Mouse (Mus musculus) kidney, adult 2 months (tissue): ENCODE results near the gene Ryr1. TPM values are rescaled to one million over a fixed set of nuclear protein-coding genes. Genes with fewer than 3 reads are reported as not detected.
A peak's percentile ranks its signal among the peaks of the same experiment; 100 is the strongest.

Experiments
- DNase-seq: peaks from one replicate; pipeline ENCODE4 v3.0.0; 2021
- H3K27ac ChIP-seq: fragments of 200-500 bp; 2 replicates; pipeline ENCODE4 v1.5.1; 2012; ENCODE audit warnings: low read depth, low read length, control low read depth, inconsistent platforms; ENCODE audit not compliant: insufficient read depth
- H3K27me3 ChIP-seq: fragments of 200-500 bp; replicated peaks from 2 replicates; pipeline ENCODE4 v1.6.1; 2012; ENCODE audit warnings: mild to moderate bottlenecking, moderate library complexity, low read length, inconsistent platforms; ENCODE audit not compliant: control insufficient read depth, insufficient read depth
- H3K36me3 ChIP-seq: fragments of 200-500 bp; 2 replicates; pipeline ENCODE4 v1.6.1; 2012; ENCODE audit warnings: mild to moderate bottlenecking, moderate library complexity, low read length, inconsistent platforms; ENCODE audit not compliant: control insufficient read depth, insufficient read depth
- H3K4me1 ChIP-seq: fragments of 200-500 bp; 2 replicates; pipeline ENCODE4 v1.6.1; 2011; ENCODE audit warnings: low read length; ENCODE audit not compliant: control insufficient read depth, insufficient read depth
- H3K4me3 ChIP-seq: fragments of 200-500 bp; 2 replicates; pipeline ENCODE4 v1.5.1; 2011; ENCODE audit warnings: mild to moderate bottlenecking, low read depth, low read length, control low read depth; ENCODE audit not compliant: insufficient read depth
- CTCF ChIP-seq: fragments of 200-500 bp; conservative IDR thresholded peaks from 2 replicates; pipeline ENCODE4 v1.5.1; 2011; ENCODE audit warnings: low read depth, mild to moderate bottlenecking, control low read depth, low read length, moderate library complexity, mixed read lengths; ENCODE audit not compliant: insufficient read depth, insufficient read length
- POLR2A ChIP-seq: fragments of 200-500 bp; IDR thresholded peaks from one replicate; pipeline ENCODE4 v1.6.1; 2011; ENCODE audit warnings: low read depth, low read length, control low read depth
- whole genome bisulfite sequencing: fragments of 180-500 bp; shearing (Covaris S2); methylation state at CpG from one replicate; pipeline ENCODE4 v1.1.7; 2018; 5-methylcytosine and 5-hydroxymethylcytosine counted together
- polyA plus RNA-seq: library from polyadenylated mRNA; depleted of rRNA; stranded (reverse); fragments of >200 nt; gene quantifications from 2 replicates; pipeline ENCODE4 v1.2.3, GENCODE M21; 2012

Gene Ryr1
- polyA plus RNA-seq, 1 experiment, result 3.0 TPM

DNA sequence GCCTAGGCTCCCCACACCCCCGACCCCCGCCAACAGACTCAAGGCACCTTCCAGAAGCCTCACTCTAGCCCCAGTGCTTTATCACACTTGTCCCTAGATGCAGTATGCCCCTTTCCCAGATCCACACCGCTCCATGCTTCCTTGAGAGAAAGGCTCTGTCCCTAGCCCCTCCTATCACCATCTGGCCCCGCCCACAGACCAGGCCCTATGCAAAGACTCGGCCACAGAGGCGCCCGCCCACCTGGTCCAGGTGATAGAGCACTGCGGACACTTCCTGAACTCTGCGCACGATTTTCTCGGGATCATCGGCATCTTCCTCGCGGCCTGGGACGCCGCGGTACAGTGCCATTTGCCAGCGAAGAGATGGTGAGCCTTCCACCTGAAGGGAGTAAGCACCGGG is 72.2 kb downstream of the Ryr1 start:
- Histone ChIP-seq H3K4me3 (no peak overlapping the region), H3K27ac (no peak overlapping the region), H3K4me1 (no peaks in the 10 kb centered on the region), H3K36me3 (no peaks in the 10 kb centered on the region), H3K27me3 (no peaks in the 10 kb centered on the region)
- WGBS, result 9% methylated on average over 19 of the region's 19 CpGs
- TF ChIP-seq CTCF (no peak), POLR2A (no peak)
- DNase-seq, result no peak

DNA sequence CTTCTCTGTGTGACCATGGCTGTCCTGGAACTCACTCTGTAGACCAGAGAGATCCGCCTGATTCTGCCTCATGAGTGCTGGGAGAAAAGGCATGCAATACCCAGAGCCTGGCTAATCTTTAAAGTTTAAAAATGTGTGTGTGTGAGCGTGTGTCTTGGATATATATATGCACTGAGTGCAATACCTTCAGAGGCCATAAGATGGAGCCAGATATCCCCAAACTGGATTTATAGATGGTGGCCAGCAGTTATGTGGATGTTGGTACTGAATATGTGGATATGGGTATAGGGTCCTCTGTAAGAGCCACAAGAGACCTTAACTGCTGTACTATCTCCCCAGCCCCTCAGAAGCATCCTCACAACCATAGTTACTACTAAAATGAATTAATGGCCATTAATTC is 74.2 kb downstream of the Ryr1 start:
- WGBS, result 48% methylated on average over 2 of the region's 2 CpGs
- peak; percentile 26 for DNase-seq

DNA sequence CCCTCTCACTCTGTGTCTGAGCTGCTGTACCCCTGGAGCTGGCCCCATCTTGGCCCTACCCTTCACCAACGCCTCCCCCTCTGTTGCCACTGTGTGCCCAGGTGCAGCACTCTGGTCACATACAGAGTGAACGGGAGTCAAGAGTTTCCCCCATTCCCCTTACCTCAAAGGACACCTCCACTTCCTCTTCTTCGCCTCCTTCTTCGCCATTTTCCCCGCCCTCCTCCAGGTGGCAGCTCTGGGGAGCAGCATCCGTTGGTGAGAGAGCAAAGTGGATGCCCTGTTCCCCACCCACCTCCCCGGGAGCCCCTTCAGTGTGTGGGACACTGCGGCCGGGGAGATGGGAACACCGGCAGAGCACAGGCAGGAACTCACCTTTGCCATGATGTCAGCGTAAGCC is 76.4 kb downstream of the Ryr1 start:
- no peak overlapping the region for H3K4me3 ChIP-seq
- no peaks in the 10 kb centered on the region for H3K36me3 ChIP-seq
- 79% methylated on average over 11 of the region's 11 CpGs for WGBS
- no peak overlapping the region for H3K27ac ChIP-seq
- H3K27me3 ChIP-seq, result no peaks in the 10 kb centered on the region
- H3K4me1 ChIP-seq, result peaks cover 4% of the 10 kb centered on the region; the same call in 1 of the 2 replicates
- no peak for DNase-seq
- TF ChIP-seq POLR2A, result no peak
- TF ChIP-seq CTCF, result no peak

More for the DNA sequence above, 74.2 kb downstream of the Ryr1 start:
- TF ChIP-seq POLR2A (no peak), CTCF (no peak)
- Histone ChIP-seq H3K4me1 (no peaks in the 10 kb centered on the region), H3K36me3 (no peaks in the 10 kb centered on the region), H3K27me3 (no peaks in the 10 kb centered on the region), H3K4me3 (no peak overlapping the region), H3K27ac (no peak overlapping the region)

DNA sequence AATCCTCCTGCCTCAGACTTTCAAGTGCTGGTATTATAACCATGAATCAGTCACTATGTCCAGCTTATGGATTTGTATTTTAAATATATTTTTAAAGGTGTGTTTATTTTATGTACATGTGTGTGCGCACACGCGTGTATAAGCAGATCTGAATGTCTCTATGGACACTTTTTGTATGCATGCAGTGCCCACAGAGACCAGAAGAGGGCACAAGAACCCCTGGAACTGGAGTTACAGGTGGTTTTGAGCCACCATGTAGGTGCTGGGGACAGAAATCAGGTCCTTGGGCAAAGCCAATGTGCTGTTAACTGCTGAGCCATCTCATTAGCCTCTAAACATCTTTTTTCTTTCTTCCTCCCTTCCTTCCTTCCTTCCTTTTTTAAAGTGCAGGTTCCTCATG is 76.9 kb downstream of the Ryr1 start:
- Histone ChIP-seq H3K4me1 (peaks cover 4% of the 10 kb centered on the region; the same call in 1 of the 2 replicates), H3K27ac (no peak overlapping the region), H3K36me3 (no peaks in the 10 kb centered on the region), H3K4me3 (no peak overlapping the region), H3K27me3 (no peaks in the 10 kb centered on the region)
- WGBS, result 80% methylated on average over 3 of the region's 3 CpGs
- TF ChIP-seq POLR2A, result no peak
- TF ChIP-seq CTCF, result no peak
- DNase-seq, result no peak

DNA sequence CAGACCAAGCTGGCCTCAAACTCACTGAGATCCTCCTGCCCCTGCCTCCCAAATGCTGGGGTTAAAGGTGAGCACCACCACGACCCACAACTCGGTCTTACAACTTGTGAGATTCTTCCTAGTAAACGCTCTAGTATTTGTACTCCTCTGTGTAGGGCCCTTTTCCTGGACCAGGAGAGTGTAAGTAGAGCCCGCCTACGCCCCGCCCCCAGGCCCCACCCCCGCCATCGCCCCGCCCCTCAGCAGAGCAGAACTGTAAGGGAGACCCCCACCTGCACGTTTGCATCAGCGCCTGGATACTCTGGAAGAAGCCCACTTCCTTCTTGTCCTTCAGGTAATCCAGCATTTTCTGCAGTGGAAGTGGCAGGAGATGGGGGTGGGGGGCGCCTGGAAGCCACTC is 78.4 kb downstream of the Ryr1 start:
- TF ChIP-seq CTCF, result no peak
- no peak for TF ChIP-seq POLR2A
- WGBS, result 14% methylated on average over 12 of the region's 12 CpGs
- H3K27me3 ChIP-seq, result no peaks in the 10 kb centered on the region
- H3K4me3 ChIP-seq, result no peak overlapping the region
- no peak overlapping the region for H3K27ac ChIP-seq
- peaks cover 4% of the 10 kb centered on the region; the same call in 1 of the 2 replicates for H3K4me1 ChIP-seq
- DNase-seq, result no peak
- H3K36me3 ChIP-seq, result no peaks in the 10 kb centered on the region

DNA sequence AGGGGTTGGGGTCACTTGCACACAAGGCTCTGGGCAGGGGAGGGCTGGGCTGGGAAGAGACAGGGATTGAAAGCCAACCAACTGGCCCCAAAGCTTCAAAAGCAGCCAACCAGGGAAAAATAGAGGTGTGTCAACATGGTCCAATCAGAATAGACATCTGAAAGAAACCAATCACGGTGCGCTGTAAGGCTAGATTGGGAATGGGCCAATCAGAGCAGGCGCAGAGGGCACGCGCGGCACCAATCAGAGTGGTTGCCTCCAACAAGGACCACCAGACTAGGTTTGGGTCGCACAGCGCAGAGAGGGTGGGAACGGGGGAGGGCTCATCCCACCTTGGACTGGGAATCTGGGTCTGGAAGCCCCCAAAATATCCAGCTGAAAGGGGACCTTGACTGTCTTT is 80.7 kb downstream of the Ryr1 start:
- Histone ChIP-seq H3K27ac (no peak overlapping the region), H3K4me1 (peaks cover 4% of the 10 kb centered on the region; the same call in 1 of the 2 replicates), H3K4me3 (no peak overlapping the region), H3K36me3 (no peaks in the 10 kb centered on the region), H3K27me3 (no peaks in the 10 kb centered on the region)
- TF ChIP-seq POLR2A (no peak), CTCF (no peak)
- WGBS, result 62% methylated on average over 9 of the region's 9 CpGs
- peak; percentile 5 for DNase-seq

DNA sequence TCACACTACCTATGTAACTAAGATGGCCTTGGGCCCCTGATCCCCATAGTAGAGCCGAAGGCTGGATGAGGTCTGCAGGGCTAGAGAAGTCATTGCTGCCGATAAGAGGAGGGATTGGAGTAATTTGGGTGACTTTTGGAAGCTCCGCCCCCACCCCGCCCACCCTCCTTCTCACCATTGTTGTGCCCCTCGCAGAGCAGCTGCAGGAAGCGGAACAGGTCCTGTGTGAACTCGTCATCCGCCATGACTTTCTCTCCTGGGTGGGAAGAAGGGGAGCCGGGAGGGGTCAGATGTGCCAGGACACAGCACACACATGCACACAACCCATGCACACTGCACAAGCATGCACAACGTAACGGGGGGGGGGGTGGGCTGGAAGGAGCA is 81.3 kb downstream of the Ryr1 start:
- Histone ChIP-seq H3K36me3 (no peaks in the 10 kb centered on the region), H3K4me3 (no peak overlapping the region), H3K4me1 (peaks cover 4% of the 10 kb centered on the region; the same call in 1 of the 2 replicates), H3K27ac (no peak overlapping the region), H3K27me3 (no peaks in the 10 kb centered on the region)
- TF ChIP-seq CTCF, result no peak
- TF ChIP-seq POLR2A, result no peak
- 24% methylated on average over 11 of the region's 11 CpGs for WGBS
- no peak for DNase-seq
